Mouse (Mus musculus) myocyte (in vitro differentiated cells): ENCODE measurements around the gene Insr.

Experiments used
- CEBPB ChIP-seq: IDR thresholded peaks from 2 replicates; pipeline ENCODE4 v1.6.1; 2011; ENCODE audit warnings: mild to moderate bottlenecking, moderate library complexity; ENCODE audit not compliant: poor library complexity, insufficient read depth, severe bottlenecking
- E2F4 ChIP-seq: IDR thresholded peaks from one replicate; pipeline ENCODE4 v1.6.1; 2011; ENCODE audit warnings: mild to moderate bottlenecking, control low read depth, moderate library complexity; ENCODE audit not compliant: insufficient read depth
- MAX ChIP-seq: IDR thresholded peaks from one replicate; pipeline ENCODE4 v1.6.1; 2011; ENCODE audit warnings: low read depth, mild to moderate bottlenecking, control low read depth
- MYOD1 ChIP-seq, 3 experiments: IDR thresholded peaks; one replicate each; pipeline ENCODE4 v1.6.1; 2011; ENCODE audit warnings: control low read depth in 2 of 3, low read depth in 2 of 3, mild to moderate bottlenecking in 2 of 3, moderate library complexity in 1 of 3; ENCODE audit not compliant: insufficient read length in 2 of 3, control insufficient read depth in 1 of 3
- MYOG ChIP-seq, 3 experiments: IDR thresholded peaks; one replicate each; pipeline ENCODE4 v1.6.1; 2011; ENCODE audit warnings: control low read depth in 2 of 3, low read depth in 2 of 3, mild to moderate bottlenecking in 2 of 3; ENCODE audit not compliant: insufficient read length in 2 of 3, control insufficient read depth in 1 of 3, insufficient read depth in 1 of 3
- POLR2A ChIP-seq: IDR thresholded peaks from one replicate; pipeline ENCODE4 v1.6.1; 2011; ENCODE audit warnings: low read depth, mild to moderate bottlenecking, control low read depth, moderate library complexity; ENCODE audit not compliant: insufficient read length
- POLR2AphosphoS2 ChIP-seq: IDR thresholded peaks from one replicate; pipeline ENCODE4 v1.6.1; 2011; ENCODE audit warnings: low read depth, control low read depth; ENCODE audit not compliant: insufficient read length
- TCF12 ChIP-seq: IDR thresholded peaks from one replicate; pipeline ENCODE4 v1.6.1; 2011; ENCODE audit warnings: mild to moderate bottlenecking, control low read depth; ENCODE audit not compliant: poor library complexity, insufficient read depth, severe bottlenecking
- TCF3 ChIP-seq: IDR thresholded peaks from one replicate; pipeline ENCODE4 v1.6.1; 2011; ENCODE audit warnings: low read depth, control low read depth; ENCODE audit not compliant: insufficient read length
- USF1 ChIP-seq: IDR thresholded peaks from one replicate; pipeline ENCODE4 v1.6.1; 2011; ENCODE audit warnings: low read depth, mild to moderate bottlenecking, control low read depth, moderate library complexity

DNA sequence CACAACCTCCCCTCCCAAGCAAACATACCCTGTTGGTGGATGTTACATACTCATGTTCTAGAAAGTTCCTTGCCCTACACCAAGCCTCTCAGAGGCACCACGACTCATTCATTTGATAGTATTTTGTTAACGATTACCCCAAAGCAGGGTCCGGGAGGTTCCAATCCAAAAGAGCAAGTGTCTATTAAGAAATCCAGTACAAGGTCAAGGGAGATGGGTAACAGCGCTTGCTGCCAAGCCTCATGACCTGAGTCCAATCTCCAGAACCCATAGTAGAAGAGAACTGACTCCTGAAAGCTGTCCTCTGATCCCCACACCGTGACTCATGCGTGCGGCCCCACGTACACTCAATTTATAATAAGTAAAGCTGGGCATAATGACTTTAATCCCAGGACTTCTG is 3.4 kb downstream of the Insr start:
- TF ChIP-seq MYOG (IDR thresholded peaks at IDR 0.05; ENCODE audit: control insufficient read depth in 1 of 3, insufficient read depth in 1 of 3, insufficient read length in 2 of 3, low read depth in 2 of 3), result no peak
- TF ChIP-seq E2F4, result no peak
- no peak for TF ChIP-seq CEBPB
- no peak for TF ChIP-seq POLR2A
- TF ChIP-seq USF1, result no peak
- TF ChIP-seq TCF3, result no peak
- no peak for TF ChIP-seq TCF12
- no peak for TF ChIP-seq MAX
- TF ChIP-seq MYOD1 (IDR thresholded peaks at IDR 0.05; ENCODE audit: control insufficient read depth in 1 of 3, insufficient read length in 2 of 3, low read depth in 2 of 3), result no peak
- TF ChIP-seq POLR2AphosphoS2, result no peak
